Mouse (Mus musculus) monocyte, adult 2 months (primary cell): ENCODE results near the gene Ccdc34.
"Not testable (repeated sequence)": the region's sequence is repeated elsewhere in the genome, so short reads cannot be mapped to it uniquely, and the experiment has no call there.

ENCODE experiments used
- DNase-seq, 2 experiments: peaks; one replicate each; pipeline ENCODE4 v3.0.0; 2022; ENCODE audit warnings: low spot score in 2 of 2, low read depth in 1 of 2

Ccdc34 gene

GRCm38 (mm10) chr2:110077240-110077639, 59.6 kb downstream of the Ccdc34 start:
- DNase-seq, result no peak

GRCm38 (mm10) chr2:110077655-110078054, 60.0 kb downstream of the Ccdc34 start:
- DNase-seq, result no peak

DNA sequence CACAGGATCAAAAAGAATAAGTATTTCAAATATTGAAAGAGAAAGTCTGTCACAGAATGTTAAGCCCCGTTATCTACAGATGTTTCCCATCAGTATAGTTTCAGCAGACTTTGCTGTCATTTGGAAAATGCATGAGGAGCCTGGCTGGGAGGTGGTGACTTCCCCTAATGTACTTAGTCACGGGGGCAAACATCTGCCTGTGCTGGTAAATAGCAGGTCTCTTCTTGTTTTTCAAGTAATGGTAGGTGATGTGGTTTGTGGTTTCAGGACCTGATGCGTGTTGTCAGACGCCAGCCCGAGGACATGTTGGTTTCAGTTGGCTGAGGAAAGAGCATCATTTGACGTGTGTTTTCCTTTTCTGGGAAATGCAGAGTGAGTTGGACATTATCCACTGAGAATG, 62.9 kb downstream of the Ccdc34 start:
- no peak for DNase-seq

DNA sequence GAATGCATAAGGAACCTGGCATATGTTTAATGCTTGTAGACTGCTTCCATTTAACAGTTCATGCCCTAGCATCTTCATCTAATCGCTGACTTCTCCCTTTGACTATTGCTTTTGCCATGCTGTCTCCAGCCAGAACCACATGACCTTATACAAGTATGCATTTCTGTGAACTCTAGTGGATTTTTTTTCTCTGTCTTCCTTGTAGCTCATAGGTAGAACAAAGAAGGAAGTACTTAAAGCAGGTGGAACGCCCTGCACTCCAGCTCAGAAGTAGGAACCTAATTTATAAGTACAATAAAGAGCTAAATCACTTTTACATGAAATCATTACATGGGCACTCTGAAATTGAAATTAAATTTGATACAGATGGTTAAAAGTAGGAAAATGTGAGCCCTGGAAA, 65.4 kb downstream of the Ccdc34 start:
- DNase-seq, result no peak

GRCm38 (mm10) chr2:110085701-110086143, 68.1 kb downstream of the Ccdc34 start:
- DNase-seq, result no peak

GRCm38 (mm10) chr2:110114133-110114532, 96.5 kb downstream of the Ccdc34 start:
- no peak for DNase-seq

- DNase-seq, result no peak
Measured at GRCm38 (mm10) chr2:110129396-110129795, 111.8 kb downstream of the Ccdc34 start.

DNA sequence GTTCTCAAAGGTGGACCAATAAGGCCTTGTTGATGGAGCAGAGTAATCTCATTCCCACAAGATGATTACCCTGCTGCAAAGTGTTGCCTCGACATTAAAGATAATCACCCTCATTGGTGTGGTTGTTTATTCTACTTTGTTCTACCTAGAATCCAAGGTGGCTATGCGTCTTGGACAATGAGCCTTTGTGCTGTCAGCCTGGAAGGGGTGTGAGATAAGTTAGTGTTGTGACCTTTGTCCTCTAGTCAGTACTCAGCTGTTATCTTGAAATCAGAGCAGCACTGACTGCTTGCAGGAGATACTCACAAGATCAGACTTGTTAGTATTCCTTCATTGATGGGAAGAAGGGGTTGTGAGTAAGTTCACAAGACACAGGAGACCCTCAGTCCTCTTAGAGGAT, 114.0 kb downstream of the Ccdc34 start:
- DNase-seq, result no peak

DNA sequence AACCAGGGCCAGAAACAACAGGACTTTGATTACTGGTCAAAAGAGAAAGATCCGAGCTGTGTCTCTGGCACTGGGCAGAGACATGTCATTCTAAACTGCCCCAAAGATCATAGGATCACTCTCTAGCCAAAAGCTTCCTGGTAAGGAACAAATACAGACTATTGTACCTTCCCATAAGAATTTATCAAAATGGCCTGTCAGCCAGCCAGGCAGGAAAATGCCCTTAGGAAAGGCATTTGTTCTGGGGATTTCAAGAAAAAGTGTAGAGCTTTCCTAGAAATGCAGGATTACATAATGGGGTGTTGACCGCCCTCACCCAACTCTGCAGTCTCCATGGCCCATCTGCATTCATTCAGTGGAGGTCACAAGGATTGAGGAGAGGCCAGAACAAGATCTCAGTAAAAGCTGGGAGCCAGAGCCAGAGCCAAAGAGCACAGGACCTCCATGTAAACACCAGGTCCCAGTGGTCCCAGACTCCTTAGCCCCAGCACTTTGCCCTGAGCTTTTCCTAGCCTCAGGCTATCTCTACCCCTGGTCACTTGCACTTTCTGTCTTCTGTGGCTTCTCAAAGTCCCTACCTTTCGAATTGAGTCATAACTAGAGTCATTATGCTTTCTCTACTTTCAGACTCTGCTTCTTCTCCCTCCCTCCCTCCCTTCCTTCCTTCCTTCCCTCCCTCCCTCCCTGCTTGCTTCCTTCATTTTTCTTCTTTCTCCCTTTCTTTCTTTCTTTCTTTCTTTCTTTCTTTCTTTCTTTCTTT, 115.9 kb downstream of the Ccdc34 start:
- no peak for DNase-seq

DNA sequence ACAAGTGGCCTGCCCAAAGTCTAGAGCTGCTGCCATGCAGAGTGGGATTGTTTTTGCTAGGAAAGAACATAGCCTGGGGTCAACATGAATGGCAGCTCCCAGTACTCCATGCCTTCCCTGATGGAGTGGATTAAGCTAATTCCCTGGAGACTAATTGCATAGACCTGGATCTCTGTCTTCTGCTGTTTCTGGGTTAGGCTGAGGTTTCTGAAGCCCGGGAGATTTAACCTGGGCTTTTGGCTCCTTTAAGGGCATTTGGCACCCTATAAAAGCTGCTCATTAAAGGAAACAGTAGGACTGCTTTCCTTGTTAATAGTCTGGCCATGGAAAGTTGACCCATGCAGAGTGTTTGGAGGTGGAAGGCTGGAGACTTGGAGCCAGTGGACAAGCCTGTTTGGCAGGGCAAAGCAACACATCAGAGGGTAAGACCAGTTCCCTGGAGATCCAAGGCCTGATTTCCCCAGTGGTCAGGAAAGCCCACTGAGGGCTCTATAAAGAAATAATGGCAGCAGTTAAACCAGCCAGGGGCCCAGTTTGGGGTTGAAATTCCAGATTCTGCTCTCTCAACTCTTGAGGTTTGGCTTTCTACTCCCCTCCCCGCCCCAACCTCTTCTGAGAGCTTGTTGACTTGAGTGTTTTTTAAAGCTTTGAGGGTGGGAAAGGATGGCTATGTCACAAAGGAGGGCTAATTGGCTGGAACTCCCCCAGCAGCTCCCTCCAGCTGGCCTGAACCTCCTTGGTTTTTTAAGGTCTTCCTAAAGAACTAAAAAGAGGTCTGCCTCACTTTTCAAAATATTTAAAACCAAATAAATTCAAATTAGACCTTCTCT, 117.4 kb downstream of the Ccdc34 start:
- DNase-seq, result no peak

DNA sequence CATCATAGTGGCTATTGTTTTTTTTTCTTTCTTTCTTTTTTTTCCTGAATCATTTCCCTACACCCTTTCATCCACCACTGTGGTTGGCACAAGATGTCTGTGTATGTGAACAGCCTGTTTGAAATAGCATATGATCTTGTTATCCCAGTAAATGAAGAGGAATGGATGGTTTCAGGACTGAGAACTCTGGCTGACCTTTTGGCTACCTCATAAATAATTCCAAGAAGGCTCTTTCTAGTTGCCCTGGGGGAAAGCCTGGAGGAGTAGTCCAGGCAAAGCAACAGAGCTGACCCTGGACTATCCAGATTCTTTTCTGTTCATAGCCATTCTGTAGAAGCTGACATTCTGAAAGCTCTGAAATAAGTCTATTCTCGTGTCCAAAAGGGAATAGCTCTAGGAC, 119.7 kb downstream of the Ccdc34 start:
- no peak for DNase-seq

DNA sequence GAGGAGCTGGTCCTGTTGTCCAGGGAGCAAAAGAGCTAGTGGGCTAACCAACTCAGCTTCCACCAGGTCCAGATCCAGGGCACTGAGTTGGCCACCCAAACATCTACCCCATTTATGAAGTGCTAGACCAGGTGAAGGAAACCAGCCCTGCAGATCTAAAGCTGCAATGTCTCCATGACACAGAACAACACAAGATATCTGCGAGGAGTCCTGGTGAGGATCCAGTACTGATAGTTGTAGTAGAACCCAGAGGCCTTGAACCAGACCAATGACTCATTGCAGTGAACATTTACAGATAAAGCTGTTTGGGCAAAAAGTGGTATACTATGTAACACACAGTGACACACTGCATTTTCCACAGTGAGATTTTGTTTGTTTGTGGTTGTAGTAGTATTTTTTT, 120.5 kb downstream of the Ccdc34 start:
- no peak for DNase-seq

- DNase-seq, result not testable (repeated sequence)
Measured at GRCm38 (mm10) chr2:110147980-110148379, 130.4 kb downstream of the Ccdc34 start.

DNA sequence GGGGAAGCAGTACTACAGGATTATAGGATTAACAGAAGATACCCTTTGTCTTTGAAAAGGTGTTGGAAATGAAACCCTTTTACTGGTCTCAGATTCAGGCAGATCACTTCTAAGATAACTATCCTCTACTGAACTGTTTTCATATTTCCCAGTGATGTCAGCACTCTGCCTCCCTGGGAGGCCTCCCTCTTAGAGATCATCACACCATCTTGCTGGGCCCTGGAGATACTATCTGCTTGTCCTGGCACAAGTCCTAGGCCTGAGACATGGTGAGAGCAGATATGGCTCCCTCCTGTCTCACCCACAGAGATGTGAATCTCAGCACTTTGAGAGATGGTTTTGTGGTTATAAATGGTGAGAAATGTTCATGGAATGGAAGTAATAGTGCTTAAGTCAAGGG, 131.6 kb downstream of the Ccdc34 start:
- no peak for DNase-seq

- DNase-seq, result no peak
Measured at GRCm38 (mm10) chr2:110156321-110156720, 138.7 kb downstream of the Ccdc34 start.

GRCm38 (mm10) chr2:110165003-110165402, 147.4 kb downstream of the Ccdc34 start:
- DNase-seq, result no peak

DNA sequence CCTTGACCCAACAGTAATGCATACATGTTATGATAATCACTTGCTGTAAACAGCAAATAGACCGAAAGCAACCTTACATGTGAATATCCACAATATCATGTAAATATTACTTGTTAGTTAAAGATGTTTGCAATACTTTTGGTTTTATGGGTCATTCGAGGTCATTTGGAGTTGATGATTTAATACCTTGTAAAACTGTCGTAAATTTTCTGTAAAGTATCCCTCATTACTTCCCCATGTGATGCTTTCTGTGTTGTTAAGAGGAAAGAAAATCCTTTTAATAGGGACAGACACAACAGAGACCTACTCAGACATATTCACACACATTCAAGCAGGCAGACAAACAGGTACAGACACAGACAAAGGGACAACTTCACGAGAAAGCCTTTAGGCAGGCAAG, 150.1 kb downstream of the Ccdc34 start:
- DNase-seq, result no peak

- no peak for DNase-seq
Measured at GRCm38 (mm10) chr2:110168361-110168760, 150.7 kb downstream of the Ccdc34 start.

- no peak for DNase-seq
Measured at GRCm38 (mm10) chr2:110172456-110172855, 154.8 kb downstream of the Ccdc34 start.

DNA sequence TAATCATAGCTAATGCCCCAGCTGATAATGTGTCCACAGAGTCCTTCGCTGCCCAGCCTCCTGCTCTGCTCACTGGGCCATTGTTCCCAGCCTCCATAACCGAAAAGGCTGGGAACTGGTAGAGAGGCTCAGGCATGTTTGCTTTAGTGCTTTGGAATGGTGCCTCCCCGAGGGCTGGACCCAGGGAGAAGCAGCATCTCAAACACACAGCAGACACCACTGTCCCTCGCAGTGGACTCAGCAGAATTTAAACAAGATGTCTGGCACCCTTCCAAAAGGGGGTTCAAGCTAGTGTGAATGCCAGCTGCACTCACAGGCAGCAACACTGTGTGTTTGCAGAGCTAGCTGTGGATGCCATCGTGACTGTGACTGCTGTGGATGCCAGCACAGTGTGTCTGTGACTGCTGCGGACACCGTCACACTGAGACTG, 156.2 kb downstream of the Ccdc34 start:
- DNase-seq, result no peak

DNA sequence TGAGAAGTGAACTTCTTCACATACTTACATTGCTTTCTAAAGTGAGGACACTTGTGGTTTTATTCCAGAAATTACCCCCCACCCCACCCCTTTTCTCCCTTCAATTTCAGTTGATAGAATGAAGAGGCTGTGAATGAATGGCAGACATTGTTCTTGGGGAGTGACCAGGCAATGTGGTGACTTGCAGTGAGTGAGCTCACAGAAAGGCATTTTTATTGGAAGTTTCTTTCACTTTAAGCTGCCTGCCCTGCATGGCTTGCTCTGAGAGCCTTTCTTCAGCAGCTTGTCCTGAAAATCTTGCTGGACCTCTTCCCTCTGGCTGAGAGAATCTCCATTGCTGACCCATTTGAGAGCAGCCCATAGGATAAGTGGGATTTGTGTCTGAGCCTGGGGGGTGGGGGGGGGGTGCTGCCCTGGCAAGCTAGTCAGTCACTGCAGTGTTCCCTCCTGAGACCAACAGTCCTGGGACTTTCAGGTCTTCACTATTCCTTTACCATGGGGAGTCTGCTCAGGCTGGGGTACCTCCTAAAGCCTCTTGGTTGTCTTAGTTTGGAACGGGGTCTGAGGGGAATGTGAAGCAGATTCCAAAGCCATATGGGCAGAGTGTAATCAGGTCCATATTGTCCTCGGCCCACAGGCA, 159.3 kb downstream of the Ccdc34 start:
- DNase-seq, result no peak

DNA sequence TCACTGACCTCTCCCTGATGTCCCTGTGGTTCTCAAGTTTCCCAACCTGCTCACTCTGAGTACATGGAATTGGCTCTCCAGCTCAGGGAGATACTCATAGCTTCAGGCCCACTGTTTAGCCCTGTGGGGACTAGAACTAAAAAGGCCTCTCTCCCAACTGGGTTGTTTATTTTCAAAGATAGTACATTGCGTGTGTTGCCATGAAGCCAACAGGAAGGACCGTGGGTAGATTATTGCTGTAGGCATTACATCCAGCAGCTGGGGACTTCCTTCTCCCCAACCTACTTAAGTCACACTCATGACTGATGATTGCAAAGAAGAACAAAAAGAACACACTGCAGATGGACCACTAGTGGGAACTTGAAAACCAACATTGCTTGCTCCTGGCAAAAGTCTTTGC, 159.8 kb downstream of the Ccdc34 start:
- no peak for DNase-seq
